Mouse (Mus musculus) urinary bladder, postnatal 36 days (tissue): ENCODE measurements at regions not wholly inside any gene's neighbourhood (a gene's known extent, or its start where the extent isn't known, plus 50 kb on each side); places are given as distances from the start of the nearest gene placed in this dataset.

Experiments used
- DNase-seq, 2 experiments: peaks; one replicate each; pipeline ENCODE4 v3.0.0; 2022; ENCODE audit warnings: low spot score in 2 of 2, mixed read lengths in 1 of 2

- no peak for DNase-seq
These were observed 72.0 kb upstream of the Slc38a4 start for GRCm38 (mm10) chr15:97127771-97128170.

- no peak for DNase-seq
These were observed 70.4 kb upstream of the Slc38a4 start for GRCm38 (mm10) chr15:97125836-97126822.

- no peak for DNase-seq
These were observed 66.5 kb upstream of the Slc38a4 start for GRCm38 (mm10) chr15:97122263-97122662.

GRCm38 (mm10) chr15:97112452-97113200 lies 56.9 kb upstream of the Slc38a4 start:
- DNase-seq: no peak

GRCm38 (mm10) chr15:97111320-97112192 lies 55.8 kb upstream of the Slc38a4 start:
- no peak for DNase-seq

GRCm38 (mm10) chr15:97107779-97108178 lies 52.0 kb upstream of the Slc38a4 start:
- DNase-seq: no peak

GRCm38 (mm10) chr15:97106556-97106955 lies 50.8 kb upstream of the Slc38a4 start:
- DNase-seq: no peak
